Mouse (Mus musculus) heart, embryonic 11.5 days (tissue): ENCODE measurements around the gene Epb41l3. TPM values are rescaled to one million over a fixed set of nuclear protein-coding genes. Genes with fewer than 3 reads are reported as not detected.

Experiments used
- polyA plus RNA-seq: library from polyadenylated mRNA; unstranded; fragments of >200 nt; fragmentation: Nextera tagmentation; extraction: Ambion mirVana; gene quantifications from 2 replicates; pipeline ENCODE4 v1.2.1, GENCODE M21; 2014

Epb41l3 gene
- polyA plus RNA-seq, 1 experiment from 2014 or later = 118 TPM

Other genes starting within 250 kb of the Epb41l3 start
- gene Tmem200c, start 249.1 kb upstream of the Epb41l3 start, polyA plus RNA-seq = 0.08 and 0.14 TPM in 2 replicates